Mouse (Mus musculus): ENCODE measurements at regions not wholly inside any gene's neighbourhood (a gene's known extent, or its start where the extent isn't known, plus 50 kb on each side); places are given as distances from the start of the nearest gene placed in this dataset.
"Not testable (repeated sequence)": the region's sequence is repeated elsewhere in the genome, so short reads cannot be mapped to it uniquely, and the experiment has no call there.

DNA sequence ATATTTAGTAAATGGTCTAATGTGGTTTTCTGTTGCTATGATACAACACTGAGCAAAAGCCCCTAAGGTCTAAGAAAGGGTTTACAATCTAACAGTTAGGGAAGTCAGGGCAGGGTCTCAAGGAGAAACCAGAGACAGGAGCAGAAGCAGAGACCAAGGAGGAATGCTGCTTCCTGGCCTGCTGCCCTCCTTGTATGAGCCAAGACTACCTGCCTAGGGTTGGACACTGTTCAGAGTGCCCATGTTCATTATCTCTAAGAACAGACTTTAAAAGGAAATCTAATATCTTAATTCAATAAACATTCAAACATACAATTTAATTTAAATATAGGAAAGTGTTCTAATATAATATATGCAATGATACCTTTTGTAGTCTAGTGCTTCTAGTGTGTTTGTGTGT lies 63.0 kb upstream of the Tmem106b start:
- no peak for DNase-seq

DNA sequence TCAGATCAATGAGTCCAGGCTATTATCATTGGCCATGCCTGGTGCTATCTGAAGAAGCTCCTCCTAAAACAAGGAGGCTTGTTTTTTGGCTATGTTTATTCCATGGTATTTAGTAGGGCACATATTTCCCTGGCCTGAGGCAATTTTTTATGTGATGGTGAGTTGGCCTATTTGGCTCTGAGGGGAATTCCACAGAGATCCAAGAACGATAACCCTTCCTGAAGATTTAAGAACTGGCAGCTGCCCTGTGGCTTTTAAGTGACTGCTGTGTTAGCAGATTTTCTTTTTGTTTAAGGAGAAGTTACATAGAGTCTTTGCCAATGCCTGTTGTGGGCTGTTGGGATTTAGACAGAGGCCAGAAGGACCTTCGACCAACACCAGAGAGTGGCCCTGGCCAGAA lies 74.9 kb upstream of the Tmem106b start:
- no peak for DNase-seq

DNA sequence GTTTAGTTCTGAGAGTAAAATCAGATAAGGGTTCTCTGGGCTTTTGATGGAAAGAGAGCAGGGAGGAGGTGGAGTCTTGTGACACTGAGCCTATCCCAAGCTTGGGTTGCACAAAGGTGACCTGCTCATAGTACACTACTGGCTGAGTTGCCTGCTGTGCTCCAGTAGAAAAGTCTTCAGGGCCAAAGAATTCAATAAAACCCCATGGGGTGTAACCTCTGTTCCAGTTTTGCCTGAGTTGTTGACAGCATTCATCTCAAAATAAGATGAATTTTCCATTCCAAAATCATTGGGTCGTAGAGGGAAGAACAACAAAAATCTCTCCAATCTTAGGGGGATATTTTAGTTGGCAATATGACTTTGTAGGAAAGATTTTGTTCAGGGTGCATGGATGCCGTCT lies 75.8 kb upstream of the Tmem106b start:
- DNase-seq = no peak

DNA sequence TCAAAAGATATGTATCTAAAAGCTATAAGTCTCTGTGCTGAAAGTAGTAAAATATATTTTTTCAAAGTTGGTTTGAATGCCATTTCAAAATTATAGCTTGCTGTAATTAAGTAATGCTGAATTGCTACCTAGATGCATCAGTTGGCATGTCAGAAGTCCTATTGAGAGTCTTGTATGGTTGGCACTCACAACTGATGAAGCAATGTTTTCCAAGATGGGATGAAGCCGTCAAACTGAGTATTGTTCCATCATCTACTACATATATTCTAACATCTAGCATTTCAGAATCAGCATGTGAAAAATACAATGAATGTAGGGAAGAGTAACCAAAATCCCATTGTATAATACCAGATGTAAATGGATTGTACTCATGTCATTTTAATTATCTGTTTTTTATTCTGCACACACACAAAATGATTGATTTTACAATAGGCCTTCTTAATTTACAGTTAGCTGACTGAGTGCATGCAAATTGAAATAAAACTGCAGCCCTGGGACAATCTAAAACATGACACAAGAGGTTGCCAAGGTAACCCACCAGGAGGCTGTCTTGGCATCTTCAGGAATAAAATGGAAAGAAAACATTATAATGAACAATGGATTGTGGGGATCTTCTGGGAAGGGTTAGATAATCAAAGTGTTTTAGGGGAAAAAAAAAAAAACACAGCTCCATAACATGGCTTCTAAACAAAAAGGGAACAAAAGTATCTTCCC lies 92.2 kb upstream of the Tmem106b start:
- no peak for DNase-seq

DNA sequence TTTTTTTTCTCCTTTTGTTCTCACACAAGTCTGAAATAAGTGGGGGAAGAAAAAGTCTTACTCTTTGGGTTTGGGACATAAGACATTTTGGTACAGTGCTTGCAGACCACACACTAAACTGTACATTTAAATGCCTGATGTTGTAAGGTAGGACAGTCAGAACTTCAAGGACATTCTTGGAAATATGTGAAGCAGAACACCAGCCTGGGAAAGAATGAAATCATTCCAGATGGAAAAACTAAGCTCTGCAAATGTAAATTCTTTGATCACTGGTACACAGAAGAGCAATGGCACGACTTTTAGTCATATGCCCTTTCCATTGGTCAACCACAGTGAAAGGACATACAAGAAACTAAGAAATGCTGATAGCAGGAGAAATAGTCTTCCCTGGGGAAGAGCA lies 98.0 kb upstream of the Tmem106b start:
- DNase-seq = no peak

DNA sequence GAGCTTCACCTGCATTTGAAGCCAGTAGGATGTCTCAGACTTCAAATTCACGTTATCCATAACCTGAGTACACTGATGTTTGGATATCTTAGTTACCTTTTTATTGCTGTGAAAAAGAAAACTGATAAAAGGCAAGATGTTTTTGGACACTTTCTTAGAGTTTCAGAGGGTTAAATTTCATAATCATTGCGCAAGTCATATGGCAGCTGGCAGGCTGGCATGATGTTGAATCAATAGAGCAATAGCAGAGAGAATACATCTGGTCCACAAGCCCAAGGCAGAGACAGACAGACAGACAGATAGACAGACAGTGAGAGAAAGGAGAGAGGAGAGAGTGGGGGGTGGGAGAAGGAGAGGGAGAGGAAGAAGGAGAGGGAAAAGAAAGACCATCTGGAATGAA lies 102.3 kb upstream of the Tmem106b start:
- no peak for DNase-seq

DNA sequence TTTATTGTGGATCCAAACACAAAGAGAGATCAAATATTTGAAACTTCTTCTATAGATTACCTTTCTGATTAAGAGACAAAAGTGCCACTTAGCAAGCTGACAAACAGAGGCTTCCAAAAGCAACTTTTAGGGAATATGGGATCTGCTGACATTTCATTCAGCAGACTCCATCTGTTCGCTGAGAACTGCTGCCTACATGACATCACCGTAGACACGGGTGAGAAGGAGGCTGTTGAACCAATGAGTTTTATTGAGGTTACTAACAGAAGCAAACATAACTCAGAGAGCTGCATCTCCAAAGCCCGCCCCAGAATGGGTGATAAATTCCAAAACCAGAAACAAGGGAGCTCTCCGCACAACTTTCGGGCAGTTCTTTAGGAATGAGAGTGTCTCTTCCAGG lies 111.8 kb upstream of the Tmem106b start:
- no peak for DNase-seq

DNA sequence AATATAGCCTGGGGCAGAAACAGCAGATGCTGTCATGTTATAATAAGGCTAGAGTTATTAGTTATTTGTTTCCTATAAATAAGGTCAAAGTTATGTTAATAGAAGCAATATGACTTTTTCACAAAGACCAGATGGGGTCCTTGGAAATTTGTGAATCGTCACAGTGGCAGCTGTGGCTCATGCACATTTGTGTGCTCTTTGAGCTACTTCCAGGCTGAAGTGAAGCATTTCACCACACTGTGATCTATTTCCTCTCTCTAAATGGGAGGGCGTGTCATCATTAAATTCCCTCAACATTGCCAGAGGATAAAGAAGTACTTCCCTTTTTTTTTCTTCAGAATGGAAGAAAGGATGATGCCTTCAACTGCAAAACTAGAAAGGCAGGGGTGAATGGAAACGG lies 157.9 kb upstream of the Tmem106b start:
- DNase-seq = no peak

DNA sequence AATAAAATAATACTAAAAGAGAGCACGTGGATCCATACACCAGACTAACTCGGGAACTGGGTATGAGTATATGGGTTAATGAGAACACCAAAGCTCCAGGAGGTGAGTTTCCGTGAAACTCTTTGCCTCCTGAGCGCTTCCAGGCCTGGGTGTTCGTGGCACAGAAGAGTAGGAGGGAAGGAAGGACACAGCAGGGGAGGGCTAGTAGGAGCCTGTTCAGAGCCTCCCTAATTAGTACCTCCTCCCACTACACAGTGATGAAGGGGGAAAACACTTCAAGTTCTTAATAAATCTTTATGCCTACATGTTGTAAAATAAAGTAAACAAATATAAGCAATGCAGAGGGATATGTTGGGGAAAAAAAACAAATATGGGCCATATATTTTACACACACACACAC lies 143.7 kb upstream of the Thsd7a start:
- no peak for DNase-seq

DNA sequence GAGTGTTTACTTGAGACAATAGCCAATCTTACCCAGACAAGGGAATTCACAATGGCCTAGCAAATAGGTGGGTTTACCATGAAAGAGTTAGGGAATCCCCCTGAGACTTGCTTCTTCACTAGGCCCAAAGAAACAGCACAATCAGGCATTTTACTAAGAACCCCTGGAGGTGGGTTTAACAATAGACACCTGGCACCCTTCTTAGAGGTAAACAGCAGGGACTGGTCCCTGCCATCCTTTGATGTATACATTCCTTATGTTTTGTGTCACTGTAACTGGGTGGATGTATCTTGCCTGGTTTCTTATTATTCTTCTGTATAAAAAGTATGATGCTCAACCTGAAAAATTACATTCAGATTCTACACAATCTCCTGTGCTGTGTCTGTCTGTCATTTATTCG lies 127.7 kb upstream of the Thsd7a start:
- DNase-seq = not testable (repeated sequence)

DNA sequence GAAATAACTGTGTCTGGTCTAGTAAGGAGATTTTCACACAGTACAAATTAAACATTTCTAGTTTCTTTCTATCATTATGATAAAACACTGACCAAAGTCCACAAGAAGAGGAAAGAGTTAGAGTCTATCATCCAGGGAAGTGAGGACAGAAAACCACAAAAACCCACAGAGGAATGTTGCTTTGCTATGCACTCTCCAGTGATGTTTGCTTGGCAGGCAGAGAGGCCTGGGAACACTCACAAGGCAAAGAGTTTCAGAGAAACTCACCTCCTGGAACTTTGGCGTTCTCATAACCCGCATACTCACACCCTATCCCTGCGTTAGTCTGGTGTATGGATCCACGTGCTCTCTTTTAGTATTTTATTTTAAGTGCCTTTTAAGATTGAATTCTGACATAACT lies 127.2 kb upstream of the Thsd7a start:
- no peak for DNase-seq

DNA sequence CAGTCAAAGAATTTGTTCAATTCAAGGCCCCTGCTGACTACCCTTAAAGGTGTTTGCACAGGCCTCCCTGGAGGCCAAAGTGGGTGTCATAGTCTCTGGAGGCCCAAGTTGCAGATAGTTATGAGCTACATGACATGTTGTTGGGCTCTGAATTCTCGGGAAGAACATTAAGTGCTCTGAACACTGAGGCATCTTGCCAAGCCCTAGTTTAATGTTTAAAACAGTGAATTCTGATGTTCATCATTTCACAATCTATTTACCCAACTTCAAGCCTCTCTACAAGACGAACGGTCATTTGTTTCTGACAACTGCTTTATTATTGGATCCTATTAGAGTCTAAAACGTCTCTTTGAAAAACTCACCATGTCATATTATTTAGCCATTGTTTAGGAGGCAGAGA lies 119.0 kb upstream of the Thsd7a start:
- no peak for DNase-seq

DNA sequence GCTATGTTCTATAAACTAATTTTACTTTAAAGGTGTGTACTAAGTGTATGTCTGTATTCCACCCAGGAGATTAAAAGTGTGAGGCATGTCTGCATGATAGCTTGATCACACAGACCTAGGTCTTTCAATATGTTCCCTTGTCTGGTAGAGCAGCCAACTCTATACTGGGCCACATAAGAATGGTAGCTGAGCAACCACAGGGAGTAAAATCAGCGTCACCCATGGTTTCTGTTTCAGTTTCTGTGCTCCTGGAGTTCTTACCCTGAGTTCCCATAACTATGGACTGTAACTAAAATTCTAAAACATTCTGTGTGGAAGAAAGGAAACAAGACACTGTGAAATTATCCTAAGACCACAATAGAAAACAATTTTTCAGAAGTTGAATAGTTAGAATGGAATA lies 102.8 kb upstream of the Thsd7a start:
- no peak for DNase-seq

DNA sequence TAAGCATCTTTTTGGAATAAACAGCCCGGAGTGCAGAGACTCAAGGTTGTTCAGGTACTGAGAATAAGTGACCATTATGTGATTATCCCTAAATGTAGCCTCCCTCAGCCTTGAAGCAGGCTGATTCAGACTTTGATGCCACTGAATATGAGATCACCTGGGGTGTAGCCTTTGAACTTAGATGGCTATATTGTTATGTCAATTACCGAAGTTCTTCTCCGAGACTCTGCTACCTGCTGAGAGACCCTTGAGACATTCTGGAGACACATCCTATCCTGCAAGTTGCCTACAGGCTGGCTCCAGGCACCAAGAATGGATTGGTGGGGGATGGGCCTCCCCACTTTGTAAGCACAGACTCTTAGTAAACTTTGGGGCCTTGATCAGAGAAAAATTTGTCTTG lies 85.9 kb upstream of the Thsd7a start:
- DNase-seq = not testable (repeated sequence)

DNA sequence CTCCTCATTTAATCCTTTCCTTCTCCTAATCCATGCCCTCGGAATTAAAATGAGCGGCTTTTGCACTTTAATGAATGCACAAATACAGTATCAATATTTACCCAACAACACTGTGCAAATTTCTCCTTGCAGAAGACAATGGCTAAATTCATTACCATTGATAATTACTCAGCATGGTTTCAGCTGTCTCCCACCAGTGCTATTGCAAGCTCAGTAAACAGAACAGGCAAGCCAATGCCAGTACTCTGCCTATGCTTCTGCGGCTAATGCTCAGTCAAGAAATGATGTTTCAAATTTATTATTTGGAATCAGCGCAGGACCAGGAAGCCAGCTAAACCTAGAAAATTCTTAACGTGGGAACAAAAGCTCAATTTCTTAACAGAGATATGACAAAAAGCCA lies 84.1 kb upstream of the Thsd7a start:
- DNase-seq = no peak

DNA sequence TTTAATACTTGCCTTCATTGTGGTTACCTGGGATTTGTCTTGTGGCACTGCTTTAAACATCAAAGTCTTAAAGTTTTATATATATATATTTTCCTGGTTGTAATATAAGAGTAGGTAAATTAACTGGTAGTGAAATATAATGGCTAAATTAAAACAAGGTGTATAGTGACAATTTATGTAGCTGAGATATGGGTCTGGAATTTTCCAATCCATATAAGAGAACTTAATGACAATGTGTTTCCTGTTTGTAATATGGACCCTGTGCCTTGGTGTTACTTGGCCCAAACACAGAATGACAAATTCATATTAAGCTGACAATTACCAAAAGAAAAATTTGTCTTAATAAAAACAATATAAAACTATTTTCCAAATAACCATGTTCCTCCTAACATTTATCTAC lies 82.7 kb upstream of the Thsd7a start:
- no peak for DNase-seq

DNA sequence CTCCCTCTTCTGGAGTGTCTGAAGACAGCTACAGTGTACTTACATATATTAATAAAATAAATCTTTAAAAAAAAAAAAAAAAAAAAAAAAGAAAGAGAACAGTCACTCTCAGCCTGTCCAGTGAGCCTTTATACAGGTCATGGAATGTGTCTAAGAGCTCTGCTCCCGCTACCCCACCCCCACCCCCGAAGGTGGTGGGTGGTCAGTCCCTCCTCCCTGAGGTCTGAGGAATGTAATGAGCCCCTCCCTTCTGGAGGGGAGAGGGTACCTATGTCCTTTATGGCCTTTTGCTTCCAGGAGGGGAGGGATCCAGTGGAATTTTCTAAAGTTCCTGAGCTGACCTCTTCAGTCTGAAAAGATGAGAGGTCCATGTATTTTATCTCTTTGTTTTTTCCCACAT lies 82.3 kb upstream of the Thsd7a start:
- no peak for DNase-seq

DNA sequence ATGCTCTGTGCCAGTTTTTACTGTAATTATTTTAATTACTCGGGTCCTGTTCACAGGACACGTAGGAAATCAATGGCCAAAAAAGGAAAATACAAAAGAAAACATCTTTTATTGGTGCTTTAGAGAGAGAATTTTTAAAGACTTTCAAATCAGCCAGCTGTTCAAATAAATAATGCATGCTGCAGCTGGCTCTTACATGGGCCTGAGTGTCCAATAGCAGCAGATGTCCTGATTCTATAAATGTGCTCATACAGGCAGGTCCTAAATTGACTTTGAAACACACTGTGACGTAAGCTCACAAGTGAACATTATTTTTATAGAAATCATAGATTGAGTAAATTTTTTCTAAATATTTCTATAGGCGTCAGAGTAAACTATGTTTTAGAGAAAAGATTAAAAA lies 78.5 kb upstream of the Thsd7a start:
- no peak for DNase-seq

DNA sequence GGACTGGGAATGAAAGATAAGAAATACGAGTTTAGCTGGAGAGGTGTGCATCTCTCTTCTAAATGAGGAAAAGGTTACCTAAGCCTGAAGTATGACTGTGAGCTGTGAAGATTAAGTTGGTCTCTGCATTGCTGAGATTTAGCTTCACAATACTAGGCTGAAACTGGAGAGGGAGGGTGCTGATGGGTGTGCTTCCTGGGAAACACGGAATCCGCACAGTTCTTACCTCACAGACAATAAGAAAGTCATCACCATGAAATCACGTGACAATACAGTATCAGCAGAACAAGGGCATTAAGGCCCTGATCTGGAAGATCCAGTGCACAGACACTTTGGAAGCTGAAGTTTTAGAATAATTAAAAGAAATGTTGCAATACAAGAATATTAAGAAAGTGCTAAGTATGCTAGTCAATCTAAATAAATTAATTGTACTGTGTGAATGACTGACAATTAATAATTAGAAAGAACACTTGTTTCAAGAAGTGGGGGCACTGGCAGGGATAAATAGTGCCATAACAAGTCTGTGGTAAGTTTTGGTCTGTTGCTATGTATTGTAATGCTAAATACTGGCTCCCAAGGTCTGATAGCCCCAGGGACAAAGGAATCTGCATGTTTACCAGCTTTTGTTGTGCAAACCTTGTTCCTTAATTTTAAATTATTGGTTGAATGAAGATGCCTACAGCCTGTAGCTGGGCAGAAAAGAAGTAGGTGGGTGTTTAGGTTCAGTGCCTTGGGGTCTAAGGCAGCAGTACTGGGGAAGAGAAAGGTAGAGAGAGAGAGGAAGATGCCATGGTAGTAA lies 66.0 kb upstream of the Thsd7a start:
- no peak for DNase-seq

DNA sequence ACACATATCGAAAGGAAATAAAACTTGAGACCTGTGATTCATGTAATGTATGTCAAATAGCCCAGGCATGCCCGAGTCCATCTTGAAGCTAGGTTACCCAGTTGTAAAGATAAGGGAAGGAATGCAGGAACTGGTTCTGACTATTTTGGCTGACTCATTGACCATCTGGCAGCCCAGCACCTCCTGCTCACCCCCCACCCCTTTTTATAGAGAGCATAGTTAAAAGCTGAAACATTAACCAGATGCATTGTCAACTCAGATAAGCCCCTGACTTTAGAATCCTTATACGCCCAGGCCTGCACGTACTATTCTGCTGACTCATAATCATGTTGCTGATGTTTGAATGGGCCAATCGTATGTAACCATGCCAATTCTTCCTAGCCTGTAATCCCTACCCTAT lies 64.6 kb upstream of the Thsd7a start:
- DNase-seq = peak; percentile 3

DNA sequence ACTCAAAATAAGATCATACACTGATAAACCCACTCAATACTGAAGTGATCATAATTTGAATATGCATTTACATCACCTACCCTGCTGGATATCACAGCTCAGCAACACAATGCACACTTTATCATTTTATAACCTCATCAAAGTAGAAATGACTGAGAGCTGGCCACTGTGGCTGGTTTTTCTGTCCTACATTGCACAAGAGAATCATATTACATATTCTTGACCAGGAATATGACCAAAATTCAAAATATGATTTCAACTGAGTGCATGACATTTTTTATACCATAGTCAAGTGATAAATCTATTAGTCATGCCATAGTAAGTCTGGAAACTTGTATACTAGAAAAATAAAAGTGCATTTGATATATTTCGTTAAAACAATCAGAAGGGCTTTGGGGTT lies 63.3 kb upstream of the Thsd7a start:
- DNase-seq = no peak

DNA sequence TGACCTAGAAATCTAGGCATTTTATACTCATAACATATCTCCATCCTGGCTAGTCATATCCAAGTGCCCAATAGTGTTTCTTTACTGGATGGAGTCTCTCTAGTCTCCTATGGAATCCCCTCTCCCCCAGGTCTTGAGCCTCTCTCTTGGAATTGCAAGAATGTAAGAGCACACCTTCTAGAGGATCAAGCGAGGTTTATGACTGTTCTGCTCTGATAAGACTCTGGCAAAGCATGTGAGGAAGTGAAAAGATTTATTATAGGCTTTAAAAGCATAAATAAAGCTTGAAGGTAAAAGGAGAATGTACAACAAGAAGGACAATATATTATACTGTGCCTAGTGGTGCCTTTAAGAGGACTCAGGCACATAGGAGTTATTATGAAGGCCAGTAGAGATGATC lies 62.8 kb upstream of the Thsd7a start:
- no peak for DNase-seq

DNA sequence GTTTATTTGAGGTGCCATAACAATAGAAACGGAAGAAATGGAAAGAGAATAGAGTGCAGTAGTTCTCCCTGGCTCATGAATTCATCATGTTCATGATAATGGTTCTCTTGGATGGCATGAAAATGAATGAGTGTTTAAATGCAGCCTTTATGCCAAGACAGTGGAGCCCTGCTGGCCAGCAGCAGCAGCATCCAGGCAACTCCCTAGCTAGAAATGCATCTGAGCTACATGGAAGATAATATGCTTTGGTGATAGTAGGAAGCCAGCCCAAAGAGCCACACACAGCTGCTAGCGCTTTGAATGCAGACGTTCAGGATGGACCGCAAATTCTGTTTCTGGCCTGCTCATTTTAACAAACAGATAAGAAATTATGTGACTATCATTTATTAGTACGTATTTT lies 60.4 kb upstream of the Thsd7a start:
- DNase-seq = no peak

All from liver (tissue).